Mouse (Mus musculus): ENCODE measurements at regions not wholly inside any gene's neighbourhood (a gene's known extent, or its start where the extent isn't known, plus 50 kb on each side); places are given as distances from the start of the nearest gene placed in this dataset.

- Histone ChIP-seq H3K79me2 (ENCODE audit: control insufficient read depth, insufficient read depth) (no peaks in the 10 kb centered on the region), H3K36me3 (ENCODE audit: control insufficient read depth, insufficient read depth) (no peaks in the 10 kb centered on the region), H3K4me3 (ENCODE audit: insufficient read depth, poor library complexity, severe bottlenecking) (no peak overlapping the region), H3K27me3 (ENCODE audit: control insufficient read depth, insufficient read depth, insufficient read length) (no peaks in the 10 kb centered on the region), H3K79me3 (ENCODE audit: low read depth) (no peaks in the 10 kb centered on the region), H3ac (ENCODE audit: control insufficient read depth, insufficient read length, low read depth) (no peak overlapping the region)
- TF ChIP-seq CTCF (IDR thresholded peaks at IDR 0.05; ENCODE audit: control insufficient read depth, insufficient read depth, insufficient read length): no peak
These were observed 106.1 kb upstream of the Lgalsl start for GRCm38 (mm10) chr11:20936996-20937395.

- TF ChIP-seq CTCF (IDR thresholded peaks at IDR 0.05; ENCODE audit: control insufficient read depth, insufficient read depth, insufficient read length) (no peak), USF1 (IDR thresholded peaks at IDR 0.05; ENCODE audit: low read depth) (no peak), CEBPB (IDR thresholded peaks at IDR 0.05; ENCODE audit: low read depth) (no peak), MYOG (IDR thresholded peaks at IDR 0.05; ENCODE audit: control insufficient read depth, extremely low read depth, insufficient read length) (no peak), FOSL1 (IDR thresholded peaks at IDR 0.05; ENCODE audit: insufficient read depth, low read length, poor library complexity, severe bottlenecking) (no peak)
- Histone ChIP-seq H3K79me3 (ENCODE audit: low read depth) (no peaks in the 10 kb centered on the region), H3K79me2 (ENCODE audit: control insufficient read depth, insufficient read depth) (no peaks in the 10 kb centered on the region), H3K27me3 (ENCODE audit: control insufficient read depth, insufficient read depth, insufficient read length) (no peaks in the 10 kb centered on the region), H3K36me3 (ENCODE audit: control insufficient read depth, insufficient read depth) (no peaks in the 10 kb centered on the region), H3K4me3 (ENCODE audit: insufficient read depth, poor library complexity, severe bottlenecking) (no peak overlapping the region), H3ac (ENCODE audit: control insufficient read depth, insufficient read length, low read depth) (no peak overlapping the region)
These were observed 107.1 kb upstream of the Lgalsl start for GRCm38 (mm10) chr11:20937942-20938341.

GRCm38 (mm10) chr11:20939644-20940043, 108.8 kb upstream of the Lgalsl start:
- Histone ChIP-seq H3K79me2 (ENCODE audit: control insufficient read depth, insufficient read depth) (no peaks in the 10 kb centered on the region), H3K36me3 (ENCODE audit: control insufficient read depth, insufficient read depth) (no peaks in the 10 kb centered on the region), H3ac (ENCODE audit: control insufficient read depth, insufficient read length, low read depth) (no peak overlapping the region), H3K27me3 (ENCODE audit: control insufficient read depth, insufficient read depth, insufficient read length) (no peaks in the 10 kb centered on the region), H3K79me3 (ENCODE audit: low read depth) (no peaks in the 10 kb centered on the region), H3K4me3 (ENCODE audit: insufficient read depth, poor library complexity, severe bottlenecking) (no peak overlapping the region)
- no peak for TF ChIP-seq MYOD1 (IDR thresholded peaks at IDR 0.05; ENCODE audit: control insufficient read depth, insufficient read length, low read depth)
- no peak for TF ChIP-seq USF1 (IDR thresholded peaks at IDR 0.05; ENCODE audit: low read depth)
- TF ChIP-seq MYOG (IDR thresholded peaks at IDR 0.05; ENCODE audit: control insufficient read depth, extremely low read depth, insufficient read length): no peak
- TF ChIP-seq CEBPB (IDR thresholded peaks at IDR 0.05; ENCODE audit: low read depth): no peak
- TF ChIP-seq MAX (IDR thresholded peaks at IDR 0.05): no peak
- no peak for TF ChIP-seq CTCF (IDR thresholded peaks at IDR 0.05; ENCODE audit: control insufficient read depth, insufficient read depth, insufficient read length)
- TF ChIP-seq FOSL1 (IDR thresholded peaks at IDR 0.05; ENCODE audit: insufficient read depth, low read length, poor library complexity, severe bottlenecking): no peak

GRCm38 (mm10) chr11:20941546-20941945, 110.7 kb upstream of the Lgalsl start:
- H3K36me3 ChIP-seq (ENCODE audit: control insufficient read depth, insufficient read depth): no peaks in the 10 kb centered on the region
- no peak overlapping the region for H3ac ChIP-seq (ENCODE audit: control insufficient read depth, insufficient read length, low read depth)
- H3K79me3 ChIP-seq (ENCODE audit: low read depth): no peaks in the 10 kb centered on the region
- TF ChIP-seq CEBPB (IDR thresholded peaks at IDR 0.05; ENCODE audit: low read depth) (no peak), MAX (IDR thresholded peaks at IDR 0.05) (no peak), CTCF (IDR thresholded peaks at IDR 0.05; ENCODE audit: control insufficient read depth, insufficient read depth, insufficient read length) (no peak), MYOD1 (IDR thresholded peaks at IDR 0.05; ENCODE audit: control insufficient read depth, insufficient read length, low read depth) (no peak), USF1 (IDR thresholded peaks at IDR 0.05; ENCODE audit: low read depth) (no peak), MYOG (IDR thresholded peaks at IDR 0.05; ENCODE audit: control insufficient read depth, extremely low read depth, insufficient read length) (no peak), FOSL1 (IDR thresholded peaks at IDR 0.05; ENCODE audit: insufficient read depth, low read length, poor library complexity, severe bottlenecking) (no peak)
- H3K4me3 ChIP-seq (ENCODE audit: insufficient read depth, poor library complexity, severe bottlenecking): no peak overlapping the region
- H3K27me3 ChIP-seq (ENCODE audit: control insufficient read depth, insufficient read depth, insufficient read length): no peaks in the 10 kb centered on the region
- H3K79me2 ChIP-seq (ENCODE audit: control insufficient read depth, insufficient read depth): no peaks in the 10 kb centered on the region

GRCm38 (mm10) chr11:20955561-20955960, 124.7 kb upstream of the Lgalsl start:
- no peaks in the 10 kb centered on the region for H3K27me3 ChIP-seq (ENCODE audit: control insufficient read depth, insufficient read depth, insufficient read length)
- no peaks in the 10 kb centered on the region for H3K79me3 ChIP-seq (ENCODE audit: low read depth)
- no peak overlapping the region for H3K4me3 ChIP-seq (ENCODE audit: insufficient read depth, poor library complexity, severe bottlenecking)
- no peaks in the 10 kb centered on the region for H3K79me2 ChIP-seq (ENCODE audit: control insufficient read depth, insufficient read depth)
- no peak overlapping the region for H3ac ChIP-seq (ENCODE audit: control insufficient read depth, insufficient read length, low read depth)
- no peaks in the 10 kb centered on the region for H3K36me3 ChIP-seq (ENCODE audit: control insufficient read depth, insufficient read depth)
- no peak for TF ChIP-seq CEBPB (IDR thresholded peaks at IDR 0.05; ENCODE audit: low read depth)

GRCm38 (mm10) chr11:20957766-20958165, 126.9 kb upstream of the Lgalsl start:
- Histone ChIP-seq H3K79me2 (ENCODE audit: control insufficient read depth, insufficient read depth) (no peaks in the 10 kb centered on the region), H3K27me3 (ENCODE audit: control insufficient read depth, insufficient read depth, insufficient read length) (no peaks in the 10 kb centered on the region), H3ac (ENCODE audit: control insufficient read depth, insufficient read length, low read depth) (no peak overlapping the region), H3K79me3 (ENCODE audit: low read depth) (no peaks in the 10 kb centered on the region), H3K36me3 (ENCODE audit: control insufficient read depth, insufficient read depth) (no peaks in the 10 kb centered on the region), H3K4me3 (ENCODE audit: insufficient read depth, poor library complexity, severe bottlenecking) (no peak overlapping the region)
- TF ChIP-seq MYOG (IDR thresholded peaks at IDR 0.05; ENCODE audit: control insufficient read depth, extremely low read depth, insufficient read length): no peak
- no peak for TF ChIP-seq USF1 (IDR thresholded peaks at IDR 0.05; ENCODE audit: low read depth)
- no peak for TF ChIP-seq MAX (IDR thresholded peaks at IDR 0.05)
- no peak for TF ChIP-seq CEBPB (IDR thresholded peaks at IDR 0.05; ENCODE audit: low read depth)
- TF ChIP-seq CTCF (IDR thresholded peaks at IDR 0.05; ENCODE audit: control insufficient read depth, insufficient read depth, insufficient read length): no peak
- TF ChIP-seq FOSL1 (IDR thresholded peaks at IDR 0.05; ENCODE audit: insufficient read depth, low read length, poor library complexity, severe bottlenecking): no peak
- no peak for TF ChIP-seq MYOD1 (IDR thresholded peaks at IDR 0.05; ENCODE audit: control insufficient read depth, insufficient read length, low read depth)

Measured in C2C12 (cell line).